Mouse (Mus musculus) liver, embryonic 12.5 days (tissue): Measurements from ENCODE around the gene Zfp574. TPM values are rescaled to one million over a fixed set of nuclear protein-coding genes. Genes with fewer than 3 reads are reported as not detected.

ENCODE experiments used
- ATAC-seq: fragments of 200-750 bp; cut with Nextera tagmentation; 2 replicates; pipeline ENCODE4 v1.8.0; 2017; ENCODE audit warnings: moderate number of reproducible peaks, mild to moderate bottlenecking, moderate library complexity
- H3K27ac ChIP-seq: fragments of 300-500 bp; sonication (generic); 2 replicates; pipeline ENCODE4 v1.5.1; 2016; ENCODE audit warnings: mild to moderate bottlenecking
- H3K27me3 ChIP-seq: fragments of 300-500 bp; sonication (generic); replicated peaks from 2 replicates; pipeline ENCODE4 v1.6.1; 2016; ENCODE audit warnings: mild to moderate bottlenecking, moderate library complexity
- H3K36me3 ChIP-seq: fragments of 300-500 bp; sonication (generic); 2 replicates; pipeline ENCODE4 v1.6.1; 2016; ENCODE audit warnings: mild to moderate bottlenecking, moderate library complexity
- H3K4me1 ChIP-seq: fragments of 300-500 bp; sonication (generic); 2 replicates; pipeline ENCODE4 v1.6.1; 2016
- H3K4me2 ChIP-seq: fragments of 300-500 bp; sonication (generic); 2 replicates; pipeline ENCODE4 v1.6.1; 2016; ENCODE audit warnings: mild to moderate bottlenecking, moderate library complexity
- H3K4me3 ChIP-seq: fragments of 300-500 bp; sonication (generic); 2 replicates; pipeline ENCODE4 v1.5.1; 2016; ENCODE audit warnings: mild to moderate bottlenecking, moderate library complexity
- H3K9ac ChIP-seq: fragments of 300-500 bp; sonication (generic); 2 replicates; pipeline ENCODE4 v1.6.1; 2016; ENCODE audit warnings: mild to moderate bottlenecking, moderate library complexity
- H3K9me3 ChIP-seq: fragments of 300-500 bp; sonication (generic); replicated peaks from 2 replicates; pipeline ENCODE4 v1.6.1; 2016; ENCODE audit warnings: mild to moderate bottlenecking, moderate library complexity
- WGBS: fragments of 180-500 bp; shearing (Covaris S2); methylation state at CpG from one replicate; pipeline ENCODE4 v1.1.7; 2016; ENCODE audit not compliant: insufficient replicate concordance; 5-methylcytosine and 5-hydroxymethylcytosine counted together
- microRNA-seq: library from miRNA; unstranded; fragments of <30 nt; microRNA quantifications from one replicate; pipeline ENCODE4, GENCODE M21; 2017
- polyA plus RNA-seq: library from polyadenylated mRNA; unstranded; fragments of >200 nt; fragmentation: Nextera tagmentation; extraction: Ambion mirVana; gene quantifications from 2 replicates; pipeline ENCODE4 v1.2.1, GENCODE M21; 2016

The Zfp574 gene
- polyA plus RNA-seq, 1 experiment from 2014 or later: 14.4 TPM

DNA sequence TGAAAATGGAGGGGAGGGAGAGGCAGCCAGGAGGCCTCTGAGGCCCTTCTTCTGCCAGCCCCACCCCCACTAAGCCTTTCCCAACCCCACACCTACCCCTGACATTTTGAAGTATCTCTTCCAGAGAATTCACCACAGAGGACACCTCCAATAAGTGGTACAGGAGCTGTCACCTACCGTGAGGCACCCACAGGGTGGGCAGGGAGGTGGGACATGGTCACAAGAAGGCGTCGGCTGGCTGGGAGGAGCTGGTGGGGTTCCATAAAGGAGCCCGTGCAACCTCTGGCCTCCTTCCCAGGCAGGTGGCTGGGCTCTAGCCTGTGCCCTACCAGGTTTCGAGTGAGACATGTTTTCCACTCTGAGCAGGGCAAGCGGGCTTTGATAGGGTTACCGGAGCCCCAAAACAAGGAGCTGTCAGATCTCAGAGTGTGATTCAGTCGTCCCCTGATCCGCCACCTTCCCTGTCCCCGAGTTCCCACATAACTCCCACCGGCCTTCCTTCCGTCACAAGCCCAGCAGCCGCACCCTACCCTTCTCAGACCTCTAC, 48.9 kb downstream of the Zfp574 start:
- no peak for ATAC-seq
- WGBS: 70% methylated on average over 13 of the region's 13 CpGs
- H3K4me1 ChIP-seq: peaks cover 17% of the 10 kb centered on the region
- H3K4me3 ChIP-seq: no peak overlapping the region
- H3K9me3 ChIP-seq: no peaks in the 10 kb centered on the region
- no peak overlapping the region for H3K27ac ChIP-seq
- H3K27me3 ChIP-seq: no peaks in the 10 kb centered on the region
- H3K36me3 ChIP-seq: no peaks in the 10 kb centered on the region
- H3K4me2 ChIP-seq: no peak overlapping the region
- no peak overlapping the region for H3K9ac ChIP-seq

GRCm38 (mm10) chr7:25125716-25126281, 53.4 kb downstream of the Zfp574 start:
- Histone ChIP-seq H3K27me3 (peaks cover 17% of the 10 kb centered on the region; the same call in 1 of the 2 replicates), H3K4me1 (peaks cover 6% of the 10 kb centered on the region; the same call in 1 of the 2 replicates), H3K4me3 (no peak overlapping the region), H3K4me2 (no peak overlapping the region), H3K36me3 (no peaks in the 10 kb centered on the region), H3K9ac (no peak overlapping the region), H3K27ac (no peak overlapping the region), H3K9me3 (no peaks in the 10 kb centered on the region)
- 66% methylated on average over 10 of the region's 10 CpGs for WGBS
- ATAC-seq: no peak

DNA sequence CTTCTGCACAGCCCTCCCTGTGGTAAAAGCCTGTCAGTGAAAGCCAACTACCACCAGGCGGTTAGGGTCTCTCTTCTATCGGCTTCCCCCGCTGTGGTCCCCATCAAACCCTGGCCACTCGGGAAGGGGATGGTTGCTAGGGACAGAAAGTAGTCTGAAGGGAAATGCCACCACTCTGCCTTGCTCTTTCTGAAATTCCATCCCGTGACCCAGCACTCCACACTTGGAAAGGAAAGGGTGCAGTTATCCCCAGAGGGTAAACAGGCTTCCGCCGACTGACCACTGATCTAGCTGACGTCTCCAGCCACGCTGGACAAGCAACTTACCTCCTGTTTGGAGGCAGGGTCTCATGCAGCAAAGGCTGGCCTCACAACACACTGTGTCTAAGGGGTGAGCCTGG, 55.6 kb downstream of the Zfp574 start:
- 66% methylated on average over 9 of the region's 9 CpGs for WGBS
- no peak overlapping the region for H3K4me2 ChIP-seq
- H3K4me1 ChIP-seq: peaks cover 14% of the 10 kb centered on the region; the same call in 1 of the 2 replicates
- no peaks in the 10 kb centered on the region for H3K9me3 ChIP-seq
- no peak overlapping the region for H3K9ac ChIP-seq
- H3K4me3 ChIP-seq: no peak overlapping the region
- no peak overlapping the region for H3K27ac ChIP-seq
- H3K36me3 ChIP-seq: no peaks in the 10 kb centered on the region
- peaks cover 38% of the 10 kb centered on the region for H3K27me3 ChIP-seq
- no peak for ATAC-seq

- Histone ChIP-seq H3K27ac (no peak overlapping the region), H3K4me1 (peaks cover 23% of the 10 kb centered on the region), H3K27me3 (peaks cover 53% of the 10 kb centered on the region), H3K36me3 (no peaks in the 10 kb centered on the region), H3K9ac (no peak overlapping the region), H3K9me3 (no peaks in the 10 kb centered on the region), H3K4me2 (peak overlapping the region; percentile 17; the same call in 1 of the 2 replicates), H3K4me3 (no peak overlapping the region)
- ATAC-seq: no peak
- 26% methylated on average over 13 of the region's 13 CpGs for WGBS
Measured at GRCm38 (mm10) chr7:25129390-25129979, 57.1 kb downstream of the Zfp574 start.

GRCm38 (mm10) chr7:25130565-25130964, 58.2 kb downstream of the Zfp574 start:
- Histone ChIP-seq H3K4me1 (peaks cover 31% of the 10 kb centered on the region), H3K27ac (no peak overlapping the region), H3K4me3 (no peak overlapping the region), H3K27me3 (peaks cover 63% of the 10 kb centered on the region), H3K4me2 (no peak overlapping the region), H3K9me3 (peaks cover 4% of the 10 kb centered on the region), H3K36me3 (no peaks in the 10 kb centered on the region), H3K9ac (no peak overlapping the region)
- 67% methylated on average over 11 of the region's 11 CpGs for WGBS
- ATAC-seq: no peak

DNA sequence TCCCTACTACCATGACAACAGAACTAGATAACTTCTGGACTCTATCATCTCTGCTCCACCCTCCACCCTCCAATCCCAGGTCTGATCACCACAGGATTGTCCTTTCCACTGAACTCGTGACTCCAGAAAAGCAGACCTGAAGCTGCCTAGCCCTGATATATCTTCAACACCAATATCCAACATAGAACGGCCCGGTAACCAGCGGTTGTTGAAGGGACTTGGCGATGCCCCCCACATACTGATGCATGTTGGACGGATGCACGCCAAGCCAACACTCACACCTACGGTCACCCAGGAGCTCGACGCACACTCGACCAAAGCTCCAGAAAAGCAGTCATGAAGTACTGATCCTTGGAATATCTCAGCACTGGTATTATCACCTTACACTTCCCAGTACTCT, 58.9 kb downstream of the Zfp574 start:
- Histone ChIP-seq H3K27me3 (peaks cover 70% of the 10 kb centered on the region), H3K27ac (no peak overlapping the region), H3K9me3 (peaks cover 6% of the 10 kb centered on the region), H3K36me3 (no peaks in the 10 kb centered on the region), H3K9ac (no peak overlapping the region), H3K4me3 (no peak overlapping the region), H3K4me2 (peak overlapping the region; percentile 64), H3K4me1 (peaks cover 31% of the 10 kb centered on the region)
- no peak for ATAC-seq
- WGBS: 81% methylated on average over 11 of the region's 11 CpGs

DNA sequence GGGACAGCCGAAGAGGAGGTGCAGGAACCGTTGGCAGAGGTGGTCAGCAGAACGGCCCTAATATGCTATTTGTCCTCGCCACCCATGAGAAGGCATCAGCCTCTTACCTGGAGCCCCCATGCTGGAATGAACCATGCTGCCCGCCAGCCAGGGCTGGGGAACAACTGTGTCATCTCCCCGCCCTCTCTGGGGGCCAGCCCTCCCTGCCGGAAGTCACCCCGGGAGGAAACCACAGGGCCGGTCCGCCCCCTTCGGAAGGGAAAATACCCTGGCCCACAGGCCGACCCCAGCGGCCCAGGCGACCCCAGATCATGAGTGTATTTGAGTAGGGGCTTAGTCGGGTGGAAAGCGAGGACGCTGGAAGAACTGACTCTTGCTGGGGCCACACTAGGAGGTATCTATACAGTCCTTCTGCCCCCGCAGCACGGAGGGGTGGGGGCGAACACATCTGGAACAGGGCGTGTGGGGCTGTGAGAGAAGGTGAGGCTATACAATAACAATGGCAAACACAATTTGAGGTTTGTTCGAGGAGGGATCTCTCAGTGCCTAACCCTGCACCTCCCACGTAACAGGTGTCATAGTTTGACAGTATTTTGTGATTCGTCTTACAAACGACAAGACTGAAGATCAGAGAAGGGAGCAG, 60.1 kb downstream of the Zfp574 start:
- Histone ChIP-seq H3K4me2 (peak overlapping the region; percentile 64), H3K27me3 (peaks cover 80% of the 10 kb centered on the region), H3K9ac (no peak overlapping the region), H3K9me3 (peaks cover 6% of the 10 kb centered on the region), H3K4me3 (peak overlapping the region; percentile 39), H3K4me1 (peaks cover 31% of the 10 kb centered on the region), H3K27ac (no peak overlapping the region), H3K36me3 (no peaks in the 10 kb centered on the region)
- no peak for ATAC-seq
- 5% methylated on average over 25 of the region's 25 CpGs for WGBS

Small RNA genes within 50 kb of the gene (microRNA-seq; reads per million reads assigned to microRNA genes)
- not detected for gene Mir6537

Other genes with a start within 250 kb of the Zfp574 start
- gene Gm9844, start 210.4 kb upstream of the Zfp574 start, polyA plus RNA-seq: 3.0 and 3.4 TPM in 2 replicates
- gene Lypd4, start 202.6 kb upstream of the Zfp574 start, polyA plus RNA-seq: not detected in 2 replicates
- not detected in 2 replicates for gene Dmrtc2, start 202.5 kb upstream of the Zfp574 start, polyA plus RNA-seq
- 1,803 and 1,813 TPM in 2 replicates for gene Rps19, start 188.2 kb upstream of the Zfp574 start, polyA plus RNA-seq
- 0.12 TPM in 1 of 2 replicates, not detected in the other for gene Cd79a, start 175.2 kb upstream of the Zfp574 start, polyA plus RNA-seq
- 71.9 and 80.4 TPM in 2 replicates for gene Arhgef1, start 169.7 kb upstream of the Zfp574 start, polyA plus RNA-seq
- gene Gm4881, start 128.1 kb upstream of the Zfp574 start, polyA plus RNA-seq: not detected in 2 replicates
- 63.4 and 67.4 TPM in 2 replicates for gene Rabac1, start 99.8 kb upstream of the Zfp574 start, polyA plus RNA-seq
- 0.45 and 0.50 TPM in 2 replicates for gene Atp1a3, start 66.6 kb upstream of the Zfp574 start, polyA plus RNA-seq
- gene Grik5, start 221 bp upstream of the Zfp574 start, polyA plus RNA-seq: 2.5 and 3.0 TPM in 2 replicates
- 1.9 TPM in 2 replicates for gene Pou2f2, start 107.2 kb downstream of the Zfp574 start, polyA plus RNA-seq
- gene Dedd2, start 148.0 kb downstream of the Zfp574 start, polyA plus RNA-seq: 31.4 and 33.4 TPM in 2 replicates
- gene Zfp526, start 148.9 kb downstream of the Zfp574 start, polyA plus RNA-seq: 2.3 and 2.8 TPM in 2 replicates
- gene Gsk3a, start 165.3 kb downstream of the Zfp574 start, polyA plus RNA-seq: 13.0 and 14.4 TPM in 2 replicates
- gene Erf, start 178.2 kb downstream of the Zfp574 start, polyA plus RNA-seq: 6.5 and 7.5 TPM in 2 replicates
- 17.0 TPM in 2 replicates for gene Cic, start 195.1 kb downstream of the Zfp574 start, polyA plus RNA-seq
- 44.1 and 51.0 TPM in 2 replicates for gene Pafah1b3, start 225.4 kb downstream of the Zfp574 start, polyA plus RNA-seq
- 0.10 and 0.14 TPM in 2 replicates for gene Prr19, start 228.8 kb downstream of the Zfp574 start, polyA plus RNA-seq
- 0.14 TPM in 2 replicates for gene Tmem145, start 233.5 kb downstream of the Zfp574 start, polyA plus RNA-seq
- 2.6 TPM in 2 replicates for gene Megf8, start 244.6 kb downstream of the Zfp574 start, polyA plus RNA-seq